Mouse (Mus musculus) c-Kit-positive CD71-negative TER-119-negative erythroid progenitor cells, embryonic 14.5 days (primary cell): ENCODE measurements around the gene Rps17.

Source experiments
- DNase-seq: peaks from one replicate; pipeline ENCODE4 v3.0.0-alpha.2; 2013; ENCODE audit warnings: low read depth

The Rps17 gene

DNA sequence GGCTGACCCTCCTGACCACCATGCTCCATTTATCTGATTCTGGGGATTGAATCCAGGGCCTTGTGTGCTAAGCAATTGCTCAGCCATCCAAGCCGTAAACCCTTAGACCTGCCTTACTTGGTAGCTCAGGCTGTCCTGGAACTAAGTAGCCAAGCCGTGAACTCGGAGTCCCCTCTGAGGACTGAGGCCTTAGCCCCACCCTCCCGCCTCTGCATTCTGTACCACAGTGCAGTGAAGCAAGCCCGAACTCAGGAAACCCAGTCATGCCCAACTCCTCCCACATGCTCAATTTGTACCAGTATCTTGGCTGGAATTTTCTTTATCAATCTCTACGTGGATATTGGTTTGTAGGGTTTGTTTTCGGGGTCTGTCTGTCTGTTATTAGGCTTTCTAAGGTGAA is 13.2 kb downstream of the Rps17 start:
- no peak for DNase-seq

DNA sequence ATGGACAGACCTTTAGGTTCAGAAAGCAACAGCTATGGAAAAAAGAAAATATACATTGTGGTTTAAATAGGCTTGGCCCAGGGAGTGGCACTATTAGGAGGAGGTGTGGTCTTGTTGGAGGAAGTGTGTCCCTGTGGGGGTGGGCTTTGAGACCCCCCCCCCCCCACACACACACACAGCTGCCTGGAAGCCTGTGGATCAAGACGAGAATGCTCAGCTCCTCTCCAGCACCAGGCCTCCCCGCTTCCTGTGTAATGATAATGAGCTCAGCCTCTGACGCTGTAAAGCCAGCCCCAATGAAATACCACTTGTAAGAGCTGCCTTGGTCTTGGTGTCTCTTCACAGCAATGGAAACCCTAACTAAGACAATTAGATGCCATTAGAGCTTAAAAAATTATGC is 14.3 kb downstream of the Rps17 start:
- no peak for DNase-seq

DNA sequence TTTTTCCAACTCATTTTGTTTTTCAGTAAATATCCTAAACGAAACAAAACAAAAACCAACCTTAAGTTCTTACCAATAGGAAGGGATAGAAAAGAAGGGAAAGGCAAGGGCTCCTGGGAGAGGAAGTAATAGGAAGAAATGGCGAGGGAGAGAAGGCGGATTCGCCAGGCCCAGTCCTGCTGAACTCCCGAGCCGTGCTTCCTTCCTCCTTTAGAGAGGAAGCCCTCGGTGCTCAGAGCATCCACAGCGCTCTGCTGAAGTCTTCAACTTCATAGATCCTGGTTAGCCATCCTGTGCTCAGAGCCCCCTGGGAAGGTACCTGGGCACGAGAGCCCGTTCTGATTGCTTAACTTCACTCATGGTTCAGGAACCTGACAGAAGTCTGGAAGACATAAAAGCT is 17.4 kb downstream of the Rps17 start:
- no peak for DNase-seq

- no peak for DNase-seq
These were observed 18.2 kb downstream of the Rps17 start for GRCm38 (mm10) chr7:81326859-81327258.

DNA sequence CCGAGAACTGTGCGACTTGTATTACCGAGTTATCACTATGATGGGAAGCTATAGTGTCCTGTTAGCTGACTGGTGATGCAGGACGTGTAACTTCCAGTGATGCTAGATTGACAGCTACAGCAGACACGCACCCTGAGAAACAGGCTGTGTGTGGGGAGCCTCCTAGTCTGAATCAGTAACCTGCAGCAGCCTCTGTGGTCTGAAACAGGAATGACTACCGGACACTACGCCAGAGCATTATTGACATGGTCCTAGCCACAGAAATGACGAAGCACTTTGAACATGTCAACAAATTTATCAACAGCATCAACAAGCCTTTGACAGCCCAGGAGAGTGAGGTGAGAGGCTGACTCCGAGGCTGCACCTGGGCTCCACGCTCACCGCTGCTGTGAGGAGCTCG is 19.0 kb downstream of the Rps17 start:
- no peak for DNase-seq

DNA sequence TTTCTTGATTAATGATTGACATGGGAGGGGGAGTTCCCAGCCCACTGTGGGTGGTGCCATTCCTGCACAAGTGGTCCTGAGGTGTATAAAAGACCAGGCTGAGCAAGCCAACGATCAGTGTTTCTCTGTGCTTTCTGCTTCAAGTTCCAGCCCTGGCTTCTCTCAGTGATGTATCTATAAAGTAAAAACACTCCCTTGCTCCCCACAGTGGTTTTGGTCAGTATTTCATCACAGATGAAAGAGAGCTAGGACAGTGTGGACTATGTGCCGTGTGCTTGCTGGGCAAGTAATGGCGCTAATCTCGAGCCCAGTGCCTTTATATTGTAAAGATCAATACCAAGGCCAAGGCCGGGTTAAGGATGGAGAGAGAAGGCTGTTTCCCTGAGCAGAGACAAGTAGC is 23.3 kb downstream of the Rps17 start:
- DNase-seq: no peak

DNA sequence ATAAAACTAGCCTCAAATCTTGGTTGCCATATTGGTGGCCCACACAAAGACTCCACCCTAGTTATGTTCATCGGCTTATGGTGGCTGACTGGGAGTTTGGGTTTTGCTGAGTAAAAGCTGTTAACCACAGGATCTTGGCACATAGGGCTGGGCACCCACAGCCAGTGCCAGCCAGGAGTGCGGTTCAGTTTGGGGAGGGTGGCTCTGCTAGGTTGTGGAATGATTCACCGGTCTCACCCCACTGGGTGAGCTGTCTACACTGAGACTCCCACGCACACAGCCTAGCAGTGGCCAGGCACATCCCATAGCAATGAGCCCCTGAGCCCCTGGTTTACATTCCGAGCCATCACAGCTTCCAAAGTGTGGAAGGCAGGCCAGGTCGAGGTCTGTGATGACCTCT is 25.3 kb downstream of the Rps17 start:
- DNase-seq: no peak

- no peak for DNase-seq
These were observed 29.5 kb downstream of the Rps17 start for GRCm38 (mm10) chr7:81315583-81315982.

GRCm38 (mm10) chr7:81311581-81311980 is 33.5 kb downstream of the Rps17 start:
- no peak for DNase-seq

DNA sequence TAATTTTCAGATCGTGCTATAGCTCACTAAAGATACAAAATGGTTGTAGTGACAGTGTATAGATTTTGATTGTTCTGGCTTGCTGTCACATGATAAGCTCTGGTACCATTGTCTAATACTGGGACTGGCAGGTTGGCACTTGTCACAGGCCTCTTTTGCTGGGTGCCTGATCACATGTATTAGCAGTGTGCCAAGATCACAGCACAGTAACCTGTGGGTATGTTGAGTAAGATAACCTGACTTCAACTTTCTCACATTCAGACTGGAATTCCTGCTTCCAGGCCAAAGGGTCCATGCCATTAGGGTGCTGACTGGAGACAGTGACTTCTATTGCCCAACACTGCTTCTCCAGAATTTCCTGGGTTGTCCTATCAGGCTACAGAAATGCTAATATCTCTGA is 33.9 kb downstream of the Rps17 start:
- DNase-seq: no peak

- DNase-seq: no peak
These were observed 35.8 kb downstream of the Rps17 start for GRCm38 (mm10) chr7:81309247-81309646.

DNA sequence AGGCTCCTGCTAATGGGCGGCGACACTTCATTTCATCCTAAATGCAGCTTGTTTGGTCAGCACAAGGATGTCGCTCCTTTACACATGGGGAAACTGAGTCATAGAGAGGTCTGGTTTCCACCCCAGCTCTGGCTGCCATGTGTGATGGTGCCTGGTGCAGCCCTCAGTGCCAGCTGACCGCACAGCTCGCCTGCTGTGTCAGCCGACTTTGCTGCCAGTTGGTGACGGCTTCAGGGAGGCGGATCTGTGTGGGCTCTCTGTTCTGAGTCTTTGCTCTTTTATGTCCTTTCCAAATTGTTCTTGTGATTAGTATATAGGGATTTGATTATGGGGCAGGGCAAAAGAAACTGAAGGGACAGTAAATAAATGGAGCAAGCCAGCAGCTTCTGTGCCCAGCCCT is 37.3 kb downstream of the Rps17 start:
- DNase-seq: no peak

DNA sequence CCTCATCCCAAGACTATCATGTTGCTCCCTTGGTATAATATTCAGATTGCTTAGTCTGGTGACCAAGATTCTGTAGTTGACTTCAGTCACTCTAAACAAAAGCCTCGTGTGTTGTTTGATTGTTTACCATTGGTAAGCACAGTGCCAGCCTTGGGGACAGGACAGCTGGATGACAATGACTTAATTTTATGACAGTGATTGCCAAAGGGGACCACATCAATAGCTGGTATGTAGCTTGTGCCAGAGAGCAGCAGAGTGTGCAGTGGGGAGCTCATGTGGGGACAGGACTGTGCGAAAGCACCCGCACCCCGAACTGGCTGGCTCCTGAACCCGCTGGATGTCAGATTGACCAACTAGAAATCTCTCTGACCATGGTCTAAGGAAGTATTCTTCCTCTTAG is 40.4 kb downstream of the Rps17 start:
- no peak for DNase-seq

- no peak for DNase-seq
These were observed 41.0 kb downstream of the Rps17 start for GRCm38 (mm10) chr7:81304100-81304499.

GRCm38 (mm10) chr7:81303682-81304081 is 41.4 kb downstream of the Rps17 start:
- DNase-seq: no peak

DNA sequence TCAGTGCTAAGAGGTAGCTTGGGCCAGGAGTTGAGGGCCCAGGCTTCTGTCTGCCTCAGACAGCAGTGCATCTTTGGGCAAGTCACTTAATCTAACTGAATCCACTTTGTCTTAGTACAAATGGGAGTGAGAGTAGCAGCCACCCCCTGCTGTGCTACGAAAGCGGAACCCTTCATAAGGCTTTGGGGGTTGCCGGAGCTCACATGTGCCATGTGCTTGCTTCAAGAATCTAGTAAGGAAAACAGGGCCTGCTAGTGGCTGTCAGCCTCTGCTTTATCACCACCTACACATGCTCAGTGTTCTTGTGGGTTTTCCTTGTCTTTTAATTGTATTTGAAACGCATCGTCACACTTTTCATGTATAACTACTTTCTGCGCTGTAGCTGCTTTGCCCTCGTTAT is 43.7 kb downstream of the Rps17 start:
- no peak for DNase-seq

GRCm38 (mm10) chr7:81298206-81298605 is 46.8 kb downstream of the Rps17 start:
- DNase-seq: no peak

GRCm38 (mm10) chr7:81295169-81295568 is 49.9 kb downstream of the Rps17 start:
- DNase-seq: no peak
